Mouse (Mus musculus): Measurements from ENCODE around the gene Gale.

- TF ChIP-seq POLR2A (IDR thresholded peaks at IDR 0.05; ENCODE audit: borderline replicate concordance, extremely low read depth, low read depth, low read length): no peak
- no peak for TF ChIP-seq CTCF (IDR thresholded peaks at IDR 0.05; ENCODE audit: insufficient read depth, low read length)
Observed at GRCm38 (mm10) chr4:135986301-135986942, 22.9 kb downstream of the Gale start.

All from lung, adult 2 months (tissue).